Mouse (Mus musculus) liver, postnatal 0 days (tissue): ENCODE data around the gene Psd. TPM values are rescaled to one million over a fixed set of nuclear protein-coding genes. Genes with fewer than 3 reads are reported as not detected.

Source experiments
- ATAC-seq: fragments of 200-750 bp; cut with Nextera tagmentation; 2 replicates; pipeline ENCODE4 v1.8.0; 2017; ENCODE audit warnings: mild to moderate bottlenecking, moderate library complexity
- DNase-seq: peaks from one replicate; pipeline ENCODE4 v3.0.0-alpha.2; 2016
- H3K27ac ChIP-seq: fragments of 300-500 bp; sonication (generic); 2 replicates; pipeline ENCODE4 v1.5.1; 2014; ENCODE audit warnings: antibody characterized with exemption, moderate library complexity, mild to moderate bottlenecking, low read depth
- H3K27me3 ChIP-seq: fragments of 300-500 bp; sonication (generic); 2 replicates; pipeline ENCODE4 v1.6.1; 2014; ENCODE audit warnings: low read length, control low read depth, mixed read lengths; ENCODE audit not compliant: insufficient read depth
- H3K36me3 ChIP-seq: fragments of 300-500 bp; sonication (generic); replicated peaks from 2 replicates; pipeline ENCODE4 v1.6.1; 2014; ENCODE audit warnings: mild to moderate bottlenecking, control low read depth, low read length, moderate library complexity, mixed read lengths; ENCODE audit not compliant: insufficient read depth
- H3K4me1 ChIP-seq: fragments of 300-500 bp; sonication (generic); 2 replicates; pipeline ENCODE4 v1.6.1; 2014; ENCODE audit warnings: antibody characterized with exemption, mild to moderate bottlenecking, control low read depth; ENCODE audit not compliant: insufficient read depth
- H3K4me2 ChIP-seq: fragments of 300-500 bp; sonication (generic); 2 replicates; pipeline ENCODE4 v1.6.1; 2014; ENCODE audit warnings: low read depth, mild to moderate bottlenecking, low read length, moderate library complexity, mixed read lengths
- H3K4me3 ChIP-seq: fragments of 300-500 bp; sonication (generic); 2 replicates; pipeline ENCODE4 v1.5.1; 2014; ENCODE audit warnings: low read depth, low read length
- H3K9ac ChIP-seq: fragments of 300-500 bp; sonication (generic); replicated peaks from 2 replicates; pipeline ENCODE4 v1.6.1; 2014; ENCODE audit warnings: mild to moderate bottlenecking, moderate library complexity
- H3K9me3 ChIP-seq: fragments of 300-500 bp; sonication (generic); 2 replicates; pipeline ENCODE4 v1.6.1; 2016; ENCODE audit warnings: mild to moderate bottlenecking, control low read depth, low read length, mixed read lengths
- CTCF ChIP-seq: sonication (generic); IDR thresholded peaks from 2 replicates; pipeline ENCODE4 v1.5.1; 2016; ENCODE audit warnings: antibody characterized with exemption, low read depth
- EP300 ChIP-seq: IDR thresholded peaks from 2 replicates; pipeline ENCODE4 v1.6.1; 2016; ENCODE audit warnings: antibody characterized with exemption, low read depth, mild to moderate bottlenecking
- WGBS: fragments of 180-500 bp; shearing (Covaris S2); extraction: QIAGEN DNeasy Blood & Tissue Kit; methylation state at CpG from one replicate; pipeline ENCODE4 v1.1.7; 2014; ENCODE audit not compliant: insufficient replicate concordance; 5-methylcytosine and 5-hydroxymethylcytosine counted together
- polyA plus RNA-seq: library from polyadenylated mRNA; unstranded; fragments of >200 nt; fragmentation: Nextera tagmentation; extraction: Ambion mirVana; gene quantifications from 2 replicates; pipeline ENCODE4 v1.2.1, GENCODE M21; 2015

Psd gene
- polyA plus RNA-seq, 1 experiment from 2014 or later, result 2.0 TPM

DNA sequence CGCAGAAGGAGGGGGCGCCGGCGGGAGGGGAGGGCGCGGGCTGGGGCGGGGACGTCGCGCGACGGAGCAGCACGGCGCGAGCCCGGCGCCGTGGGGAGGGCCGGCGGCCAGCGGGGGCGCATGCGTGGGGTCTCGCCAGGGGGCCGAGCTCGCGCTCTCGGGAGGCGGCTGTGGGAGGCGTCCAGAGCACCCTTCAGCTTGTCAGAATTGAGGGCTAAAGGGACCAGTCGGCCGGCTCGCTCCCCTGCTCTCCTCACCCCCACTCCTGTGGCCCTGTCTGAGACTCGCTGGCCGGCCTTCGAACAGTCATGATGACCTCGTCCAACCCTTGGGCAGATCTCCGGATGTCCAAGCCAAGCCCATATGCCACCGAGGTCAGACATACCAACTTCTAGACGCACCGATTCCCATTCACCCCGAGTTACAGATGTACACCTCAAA lies 8.9 kb downstream of the Psd start:
- Histone ChIP-seq H3K36me3 (no peaks in the 10 kb centered on the region), H3K27ac (no peak overlapping the region), H3K4me1 (peaks cover 42% of the 10 kb centered on the region), H3K27me3 (peaks cover 87% of the 10 kb centered on the region), H3K9me3 (no peaks in the 10 kb centered on the region), H3K4me2 (peak overlapping the region; percentile 57), H3K4me3 (peak overlapping the region; percentile 35; the same call in 1 of the 2 replicates), H3K9ac (no peak overlapping the region; the same call in 1 of the 2 replicates)
- TF ChIP-seq EP300, result no peak
- TF ChIP-seq CTCF, result no peak
- 3% methylated on average over 30 of the region's 42 CpGs for WGBS
- no peak for ATAC-seq
- DNase-seq, result peak; percentile 14

DNA sequence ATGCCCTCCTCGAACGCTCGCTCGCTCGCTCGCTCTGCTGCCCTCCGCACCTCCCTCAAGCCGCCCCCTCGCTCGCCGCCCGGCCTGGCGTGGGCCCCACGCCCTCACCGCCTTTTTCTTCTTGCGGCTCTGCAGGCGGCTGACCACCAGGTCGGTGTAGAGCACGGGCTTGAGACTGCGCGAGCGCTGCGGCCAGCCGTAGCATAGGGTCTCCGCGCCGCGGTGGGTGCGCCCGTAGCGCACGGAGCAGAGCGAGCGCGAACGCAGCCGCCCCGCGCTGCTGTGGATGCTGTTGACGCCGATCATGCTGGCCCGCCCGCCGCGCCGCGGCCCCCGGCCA lies 9.4 kb downstream of the Psd start:
- TF ChIP-seq EP300 (no peak), CTCF (no peak)
- Histone ChIP-seq H3K36me3 (no peaks in the 10 kb centered on the region; the same call in 1 of the 2 replicates), H3K4me1 (peaks cover 42% of the 10 kb centered on the region), H3K9ac (no peak overlapping the region; the same call in 1 of the 2 replicates), H3K9me3 (no peaks in the 10 kb centered on the region), H3K4me3 (peak overlapping the region; percentile 35), H3K4me2 (peak overlapping the region; percentile 57), H3K27me3 (peaks cover 82% of the 10 kb centered on the region), H3K27ac (no peak overlapping the region)
- peak; percentile 16 for DNase-seq
- WGBS, result 1% methylated on average over 46 of the region's 48 CpGs
- ATAC-seq, result no peak

DNA sequence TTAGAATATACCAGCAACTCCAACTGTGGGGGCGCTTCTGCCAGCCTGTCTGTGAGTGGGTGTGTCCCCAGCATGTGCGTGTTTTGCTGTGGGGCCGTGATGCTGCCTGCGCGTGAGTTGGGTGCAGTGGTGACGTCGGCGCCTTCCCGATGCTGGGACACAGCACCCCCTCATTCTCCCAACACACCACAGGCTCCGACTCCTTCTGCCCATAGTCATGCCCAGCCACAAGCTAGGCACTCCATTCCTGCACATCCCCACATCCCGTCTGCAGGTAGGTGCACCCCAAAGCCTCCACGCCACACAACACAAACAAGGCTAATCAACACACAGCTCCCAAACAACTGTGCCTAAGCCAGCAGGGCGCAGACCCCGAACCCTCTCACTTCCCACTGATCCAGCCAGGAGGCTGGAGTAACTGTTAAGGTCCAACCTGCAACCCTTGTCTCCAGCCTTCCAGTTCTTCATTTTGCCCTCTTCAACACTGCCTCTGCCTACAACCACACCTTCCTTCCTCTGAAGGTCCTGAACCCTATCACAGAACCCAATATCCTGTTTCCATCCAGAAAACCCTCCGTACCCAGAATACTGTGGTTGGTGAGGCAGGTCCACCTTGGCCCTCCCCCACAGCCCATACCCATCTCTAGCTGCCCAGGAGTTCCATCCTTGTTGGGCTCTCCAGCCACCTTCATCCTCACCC lies 10.0 kb downstream of the Psd start:
- H3K4me2 ChIP-seq, result peak overlapping the region; percentile 57; the same call in 1 of the 2 replicates
- H3K4me1 ChIP-seq, result peaks cover 42% of the 10 kb centered on the region
- H3K27ac ChIP-seq, result no peak overlapping the region
- H3K27me3 ChIP-seq, result peaks cover 76% of the 10 kb centered on the region
- H3K4me3 ChIP-seq, result peak overlapping the region; percentile 35
- H3K9ac ChIP-seq, result no peak overlapping the region
- 25% methylated on average over 15 of the region's 15 CpGs for WGBS
- H3K9me3 ChIP-seq, result no peaks in the 10 kb centered on the region
- H3K36me3 ChIP-seq, result no peaks in the 10 kb centered on the region; the same call in 1 of the 2 replicates
- ATAC-seq (no peak), DNase-seq (peak; percentile 16)
- TF ChIP-seq EP300 (no peak), CTCF (no peak)

DNA sequence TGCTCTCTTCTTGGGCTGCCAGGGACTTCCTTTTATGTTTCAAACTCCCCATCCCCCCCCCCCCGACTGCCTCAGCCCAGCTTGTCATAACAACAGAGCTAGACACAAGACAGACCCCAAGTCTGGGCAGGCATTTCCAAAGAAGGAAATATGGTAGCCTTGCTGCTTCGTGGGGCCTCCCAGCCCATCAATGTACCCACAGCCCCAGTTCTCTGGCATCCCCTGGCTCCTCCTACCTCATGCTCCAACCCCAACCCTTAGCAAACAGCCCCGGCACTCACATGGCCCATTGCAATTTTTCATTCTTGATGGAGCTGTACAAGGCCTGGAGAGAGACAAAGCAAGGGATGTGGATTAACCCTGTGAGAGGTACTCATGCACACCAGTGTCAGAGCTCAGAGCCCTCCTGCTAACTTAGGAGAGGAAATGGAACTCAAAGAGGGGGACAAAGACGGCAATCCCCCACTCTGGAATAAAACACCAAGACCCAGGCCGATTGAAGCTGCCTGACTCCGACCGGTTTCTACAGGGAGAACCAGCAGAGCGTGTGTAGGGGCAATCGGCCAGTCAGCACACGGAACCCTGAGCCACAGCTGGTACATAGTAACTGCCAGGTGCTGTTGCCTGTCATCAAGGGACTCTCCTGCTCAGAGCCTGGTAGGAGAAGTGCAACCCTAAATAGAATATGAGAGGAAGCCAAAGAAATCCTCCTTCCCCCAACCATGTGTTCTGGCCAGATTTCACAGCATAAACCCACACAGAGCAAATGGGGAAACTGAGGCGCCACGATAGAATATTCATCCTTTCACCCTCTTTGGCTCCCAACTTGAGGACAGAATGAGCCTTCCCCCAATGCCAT lies 11.0 kb downstream of the Psd start:
- peaks cover 5% of the 10 kb centered on the region for H3K36me3 ChIP-seq
- peak overlapping the region; percentile 74 for H3K27ac ChIP-seq
- peak overlapping the region; percentile 62 for H3K4me2 ChIP-seq
- H3K4me3 ChIP-seq, result no peak overlapping the region; the same call in 1 of the 2 replicates
- peak overlapping the region; percentile 18; the same call in 1 of the 2 replicates for H3K9ac ChIP-seq
- peaks cover 42% of the 10 kb centered on the region for H3K4me1 ChIP-seq
- peak; percentile 20 for DNase-seq
- H3K9me3 ChIP-seq, result no peaks in the 10 kb centered on the region
- WGBS, result 47% methylated on average over 12 of the region's 12 CpGs
- H3K27me3 ChIP-seq, result peaks cover 67% of the 10 kb centered on the region
- TF ChIP-seq CTCF, result no peak
- TF ChIP-seq EP300, result no peak
- peak; percentile 16 for ATAC-seq

DNA sequence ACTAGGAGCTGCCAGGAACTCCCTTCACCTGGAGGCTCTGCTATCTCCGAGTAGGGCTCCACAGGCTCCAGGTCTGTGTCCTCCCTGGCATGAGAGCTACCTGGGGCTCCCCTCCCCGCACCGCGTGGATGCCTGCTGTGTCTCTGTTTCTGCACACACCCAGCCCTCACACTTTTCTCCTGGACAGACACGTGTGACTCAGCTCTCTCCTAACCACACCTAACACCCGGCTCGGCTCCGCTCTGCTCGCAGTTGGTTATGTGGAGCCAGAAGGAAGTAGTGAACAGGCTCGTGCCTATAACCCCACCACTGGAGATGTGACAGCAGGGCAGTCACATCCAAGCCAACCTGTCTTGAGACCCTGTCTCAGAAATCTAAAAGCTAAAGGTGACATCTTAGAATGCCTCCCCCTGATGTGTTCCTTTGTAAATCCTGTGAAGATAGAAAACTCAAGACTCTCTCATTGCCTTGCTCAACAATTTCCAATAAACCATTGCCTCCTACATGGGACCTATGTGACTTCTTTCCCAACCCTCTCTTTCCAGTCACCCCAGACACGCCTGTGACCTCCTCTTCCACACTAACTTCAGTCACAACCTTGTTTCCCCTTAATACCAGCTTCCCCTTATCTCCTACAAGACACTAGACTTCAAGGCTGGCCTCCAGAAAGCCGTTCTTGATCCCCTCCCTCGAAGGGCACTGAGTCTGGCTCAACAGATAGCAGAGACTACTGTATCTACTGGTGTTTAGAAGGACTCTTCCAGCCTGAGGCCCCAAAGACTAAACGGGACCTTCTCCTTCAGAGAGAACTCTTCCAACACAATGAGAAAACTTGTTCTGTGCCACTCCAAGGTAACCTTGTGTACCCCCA lies 11.8 kb downstream of the Psd start:
- TF ChIP-seq EP300, result peak; percentile 83
- TF ChIP-seq CTCF, result no peak
- H3K4me1 ChIP-seq, result peaks cover 42% of the 10 kb centered on the region
- H3K27me3 ChIP-seq, result peaks cover 58% of the 10 kb centered on the region
- ATAC-seq (peak; percentile 87), DNase-seq (peak; percentile 59)
- WGBS, result 12% methylated on average over 14 of the region's 14 CpGs
- H3K9ac ChIP-seq, result peak overlapping the region; percentile 16; the same call in 1 of the 2 replicates
- H3K27ac ChIP-seq, result peak overlapping the region; percentile 74
- peaks cover 10% of the 10 kb centered on the region for H3K36me3 ChIP-seq
- peak overlapping the region; percentile 62 for H3K4me2 ChIP-seq
- H3K9me3 ChIP-seq, result no peaks in the 10 kb centered on the region
- H3K4me3 ChIP-seq, result peak overlapping the region; percentile 22
